Mouse (Mus musculus): ENCODE results near the gene Uqcrc2. TPM values are rescaled to one million over a fixed set of nuclear protein-coding genes. Genes with fewer than 3 reads are reported as not detected.

Uqcrc2 gene
- polyA plus RNA-seq, 1 experiment from 2014 or later: 267 TPM

- WGBS: 61% methylated on average over 1 of the region's 1 CpGs
- H3K36me3 ChIP-seq (ENCODE audit: control insufficient read depth, insufficient read depth): 0 out of 2 replicates have a peak, but pooled peaks cover under 1% of the 10 kb centered on the region
- ATAC-seq: no peak
These were observed 2.5 kb upstream of the Uqcrc2 start for GRCm38 (mm10) chr7:120632518-120632917.

DNA sequence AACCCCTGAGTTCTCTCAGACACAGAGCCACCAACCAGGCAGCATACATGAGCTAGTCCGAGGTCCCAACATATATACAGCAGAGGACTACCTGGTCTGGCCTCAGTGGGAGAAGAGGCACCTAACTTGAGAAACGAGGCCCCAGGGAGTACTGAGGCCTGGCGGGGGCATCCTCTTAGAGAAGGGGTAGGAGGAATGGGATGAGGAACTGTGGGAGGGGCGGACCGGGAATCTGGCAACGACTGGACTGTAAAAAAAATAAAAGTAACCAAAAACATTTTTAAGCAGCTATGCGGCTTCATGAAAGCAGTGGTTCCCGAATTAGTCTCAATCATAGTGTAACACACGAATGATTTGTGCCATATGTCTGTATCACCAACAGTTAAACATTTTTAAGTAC is 675 bp upstream of the Uqcrc2 start:
- peaks cover 6% of the 10 kb centered on the region for H3K4me1 ChIP-seq (replicated peaks; ENCODE audit: control insufficient read depth, insufficient read depth, low read length)
- H3K4me3 ChIP-seq (ENCODE audit: low read depth, low read length): peak overlapping the region; percentile 91
- TF ChIP-seq CTCF (IDR thresholded peaks at IDR 0.05; ENCODE audit: low read depth): no peak
- H3K9ac ChIP-seq (ENCODE audit: low read depth, low read length): peak overlapping the region; percentile 94
- peaks cover 13% of the 10 kb centered on the region for H3K36me3 ChIP-seq (ENCODE audit: control insufficient read depth, insufficient read depth)
- no peak for ATAC-seq
- H3K27me3 ChIP-seq (replicated peaks; ENCODE audit: control insufficient read depth, insufficient read depth, low read length): no peaks in the 10 kb centered on the region
- H3K27ac ChIP-seq (ENCODE audit: low read depth, low read length): peak overlapping the region; percentile 97
- no peaks in the 10 kb centered on the region for H3K9me3 ChIP-seq (ENCODE audit: control insufficient read depth)
- H3K4me2 ChIP-seq (replicated peaks; ENCODE audit: low read depth): peak overlapping the region; percentile 77
- 6% methylated on average over 9 of the region's 9 CpGs for WGBS

More at GRCm38 (mm10) chr7:120632518-120632917, 2.5 kb upstream of the Uqcrc2 start:
- Histone ChIP-seq H3K9me3 (ENCODE audit: control insufficient read depth) (no peaks in the 10 kb centered on the region), H3K4me1 (replicated peaks; ENCODE audit: control insufficient read depth, insufficient read depth, low read length) (peaks cover 6% of the 10 kb centered on the region), H3K27ac (ENCODE audit: low read depth, low read length) (no peak overlapping the region), H3K4me3 (ENCODE audit: low read depth, low read length) (no peak overlapping the region), H3K9ac (ENCODE audit: low read depth, low read length) (no peak overlapping the region), H3K27me3 (replicated peaks; ENCODE audit: control insufficient read depth, insufficient read depth, low read length) (no peaks in the 10 kb centered on the region), H3K4me2 (replicated peaks; ENCODE audit: low read depth) (no peak overlapping the region)
- peak; percentile 61 for TF ChIP-seq CTCF (IDR thresholded peaks at IDR 0.05; ENCODE audit: low read depth)

DNA sequence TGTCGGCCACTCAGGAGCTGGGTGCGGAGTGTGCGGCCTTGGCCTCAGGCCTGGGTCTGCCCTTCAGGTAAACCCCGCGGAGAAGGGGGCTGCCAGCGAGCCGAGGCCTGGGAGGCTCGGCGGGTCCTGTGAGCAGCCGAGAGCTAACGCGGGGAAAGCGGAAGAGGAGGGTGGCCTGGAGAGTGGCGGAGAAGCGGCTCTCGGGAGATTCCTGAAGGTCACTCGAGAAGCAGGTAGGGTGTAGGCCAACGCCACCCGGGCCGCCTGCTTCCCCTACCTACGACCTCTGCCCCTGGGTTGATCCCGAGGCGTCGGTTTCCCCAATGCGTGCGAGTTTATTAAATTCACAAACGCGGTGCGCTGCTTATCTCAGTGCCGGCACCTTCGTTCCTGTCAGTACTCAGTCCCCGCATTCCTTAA is 396 bp downstream of the Uqcrc2 start:
- peak; percentile 81 for ATAC-seq

GRCm38 (mm10) chr7:120635821-120636220 is 845 bp downstream of the Uqcrc2 start:
- Histone ChIP-seq H3K4me3 (ENCODE audit: low read depth, low read length) (peak overlapping the region; percentile 91), H3K9me3 (ENCODE audit: control insufficient read depth) (no peaks in the 10 kb centered on the region), H3K27me3 (replicated peaks; ENCODE audit: control insufficient read depth, insufficient read depth, low read length) (no peaks in the 10 kb centered on the region), H3K4me1 (replicated peaks; ENCODE audit: control insufficient read depth, insufficient read depth, low read length) (peaks cover 6% of the 10 kb centered on the region), H3K4me2 (replicated peaks; ENCODE audit: low read depth) (peak overlapping the region; percentile 77), H3K36me3 (ENCODE audit: control insufficient read depth, insufficient read depth) (peaks cover 23% of the 10 kb centered on the region), H3K27ac (ENCODE audit: low read depth, low read length) (peak overlapping the region; percentile 97), H3K9ac (ENCODE audit: low read depth, low read length) (peak overlapping the region; percentile 94)
- 0 out of 2 replicates have a peak, but pooled peaks have one; percentile 15 for ATAC-seq
- WGBS: under 1% methylated on average over 11 of the region's 11 CpGs
- TF ChIP-seq CTCF (IDR thresholded peaks at IDR 0.05; ENCODE audit: low read depth): no peak

More for the DNA sequence above, 396 bp downstream of the Uqcrc2 start:
- 0% methylated on average over 32 of the region's 32 CpGs for WGBS
- Histone ChIP-seq H3K36me3 (ENCODE audit: control insufficient read depth, insufficient read depth) (peaks cover 20% of the 10 kb centered on the region), H3K9me3 (ENCODE audit: control insufficient read depth) (no peaks in the 10 kb centered on the region), H3K27me3 (replicated peaks; ENCODE audit: control insufficient read depth, insufficient read depth, low read length) (no peaks in the 10 kb centered on the region), H3K27ac (ENCODE audit: low read depth, low read length) (peak overlapping the region; percentile 97), H3K4me1 (replicated peaks; ENCODE audit: control insufficient read depth, insufficient read depth, low read length) (peaks cover 6% of the 10 kb centered on the region), H3K4me3 (ENCODE audit: low read depth, low read length) (peak overlapping the region; percentile 91), H3K9ac (ENCODE audit: low read depth, low read length) (peak overlapping the region; percentile 94), H3K4me2 (replicated peaks; ENCODE audit: low read depth) (peak overlapping the region; percentile 77)
- TF ChIP-seq CTCF (IDR thresholded peaks at IDR 0.05; ENCODE audit: low read depth): no peak

DNA sequence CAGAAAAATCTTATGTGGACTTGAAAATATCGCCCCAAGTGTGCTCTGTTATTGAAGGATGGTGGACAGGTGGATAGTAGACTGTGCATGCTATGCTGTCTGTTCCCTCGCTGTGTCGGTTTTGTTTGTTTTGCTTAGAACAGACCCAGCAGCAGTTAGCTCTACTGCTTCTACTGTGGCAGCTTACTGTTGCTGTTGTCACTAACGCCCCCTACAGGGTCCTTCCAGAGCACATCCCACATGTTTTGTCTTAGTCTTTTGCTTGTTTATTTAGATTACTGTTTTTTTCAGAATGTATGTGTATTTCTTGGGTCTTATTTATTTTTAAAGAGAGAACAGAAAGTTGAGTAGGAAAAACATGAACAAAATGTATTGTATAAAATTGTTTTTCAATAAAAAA is 8.2 kb downstream of the Uqcrc2 start:
- no peak for ATAC-seq
- H3K36me3 ChIP-seq (ENCODE audit: control insufficient read depth, insufficient read depth): peaks cover 75% of the 10 kb centered on the region

DNA sequence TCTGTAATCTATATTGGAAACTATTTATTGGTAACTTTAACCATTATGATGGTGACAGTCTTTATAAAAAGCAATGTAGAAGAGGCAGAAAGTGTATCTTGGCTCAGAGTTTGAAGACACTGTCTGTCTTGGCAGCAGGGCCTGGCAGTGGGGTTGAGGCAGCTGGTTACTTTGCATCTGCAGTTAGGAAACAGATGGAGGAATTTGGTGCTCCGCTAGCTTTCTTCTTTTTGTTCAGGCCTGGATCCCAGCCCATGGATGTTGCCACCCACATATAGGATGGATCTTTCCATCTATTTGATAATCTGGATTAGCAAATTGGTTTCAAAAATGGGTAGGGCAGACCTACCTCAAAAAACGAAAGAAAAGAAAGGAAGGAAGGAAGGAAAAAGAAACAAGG is 12.9 kb downstream of the Uqcrc2 start:
- Histone ChIP-seq H3K36me3 (ENCODE audit: control insufficient read depth, insufficient read depth) (peaks cover 88% of the 10 kb centered on the region), H3K9me3 (ENCODE audit: control insufficient read depth) (no peaks in the 10 kb centered on the region), H3K27ac (ENCODE audit: low read depth, low read length) (no peak overlapping the region), H3K27me3 (replicated peaks; ENCODE audit: control insufficient read depth, insufficient read depth, low read length) (no peaks in the 10 kb centered on the region), H3K4me3 (ENCODE audit: low read depth, low read length) (no peak overlapping the region), H3K4me1 (replicated peaks; ENCODE audit: control insufficient read depth, insufficient read depth, low read length) (no peaks in the 10 kb centered on the region), H3K9ac (ENCODE audit: low read depth, low read length) (no peak overlapping the region), H3K4me2 (replicated peaks; ENCODE audit: low read depth) (no peak overlapping the region)
- no peak for ATAC-seq
- WGBS: 76% methylated on average over 2 of the region's 2 CpGs
- TF ChIP-seq CTCF (IDR thresholded peaks at IDR 0.05; ENCODE audit: low read depth): no peak

More for the DNA sequence above, 8.2 kb downstream of the Uqcrc2 start:
- WGBS: 59% methylated on average over 4 of the region's 4 CpGs
- no peaks in the 10 kb centered on the region for H3K9me3 ChIP-seq (ENCODE audit: control insufficient read depth)
- no peaks in the 10 kb centered on the region for H3K4me1 ChIP-seq (replicated peaks; ENCODE audit: control insufficient read depth, insufficient read depth, low read length)
- H3K27me3 ChIP-seq (replicated peaks; ENCODE audit: control insufficient read depth, insufficient read depth, low read length): no peaks in the 10 kb centered on the region
- no peak overlapping the region for H3K9ac ChIP-seq (ENCODE audit: low read depth, low read length)
- no peak overlapping the region for H3K4me2 ChIP-seq (replicated peaks; ENCODE audit: low read depth)
- H3K4me3 ChIP-seq (ENCODE audit: low read depth, low read length): no peak overlapping the region
- peak; percentile 43; the same call in 1 of the 2 replicates for TF ChIP-seq CTCF (IDR thresholded peaks at IDR 0.05; ENCODE audit: low read depth)
- H3K27ac ChIP-seq (ENCODE audit: low read depth, low read length): no peak overlapping the region
